Comparison of ENCODE assay signal across 8 mouse cellular contexts in genomic region chr1:194977946-194978720, GRCm38 (mm10). TPM values are rescaled to one million over a fixed set of nuclear protein-coding genes. Genes with fewer than 3 reads are reported as not detected.
DNase-seq lines count a peak whose midpoint lies in the region.

No protein-coding gene starts in this region.

- intact Hi-C loops in left cerebral cortex, postnatal 14 days (cut with DNase I): loop anchor here (2.0 kb wide), 1 partner anchor 41 kb away; no protein-coding TSS in a partner anchor

- DNase-seq in kidney, adult 18-20 months: peak; percentile 31
- DNase-seq in kidney, postnatal 4 days: no peak
- peak; percentile 65 for DNase-seq in adrenal gland, postnatal 10 days
- DNase-seq in frontal cortex, adult 2 months (ENCODE audit: extremely low spot score in 1 of 2, low spot score in 1 of 2): peak; percentile 61 to 74
- peak; percentile 53 to 87 for DNase-seq in left cerebral cortex, postnatal 14 days (ENCODE audit: low spot score in 2 of 2)
- peak; percentile 43 to 62 for DNase-seq in right cerebral cortex, postnatal 36 days (ENCODE audit: low spot score in 2 of 2)
- no peak for DNase-seq in adipocyte (ENCODE audit: low spot score)
- DNase-seq in spleen, postnatal 36 days (ENCODE audit: low spot score in 2 of 2): no peak

RNA-seq across cellular contexts. Expression of gene Cd34, which starts 39.5 kb away (rescaled TPM):
- 100 to 1,000 TPM; 109 to 127 TPM for total RNA-seq in adrenal gland, postnatal 10 days (2021)
- polyA plus RNA-seq in frontal cortex, adult 2 months (2012; rRNA removed): 43.8 and 48.6 TPM in 2 replicates
- 10 to 100 TPM; 49.2 to 55.2 TPM for total RNA-seq in left cerebral cortex, postnatal 14 days (2021)

Comparison
In these comparisons a context has a peak if more than half of its experiments do, and no peak if none do; other contexts are left out.
1. DNase-seq: peak in kidney, adult 18-20 months (single experiment), adrenal gland, postnatal 10 days (single experiment), frontal cortex, adult 2 months (2 of 2), left cerebral cortex, postnatal 14 days (2 of 2) and right cerebral cortex, postnatal 36 days (2 of 2); none in kidney, postnatal 4 days (0 of 2), adipocyte (single experiment) and spleen, postnatal 36 days (0 of 2).